Mouse (Mus musculus) kidney, embryonic 16.5 days (tissue): Measurements from ENCODE around the gene Mc1r. TPM values are rescaled to one million over a fixed set of nuclear protein-coding genes. Genes with fewer than 3 reads are reported as not detected.

Experiments
- ATAC-seq: fragments of 200-750 bp; cut with Nextera tagmentation; 2 replicates; pipeline ENCODE4 v1.8.0; 2017; ENCODE audit warnings: moderate TSS enrichment; ENCODE audit not compliant: low FRiP score, low TSS enrichment
- H3K27ac ChIP-seq: fragments of 300-500 bp; sonication (generic); 2 replicates; pipeline ENCODE4 v1.5.1; 2014; ENCODE audit warnings: low read length
- H3K27me3 ChIP-seq: fragments of 300-500 bp; sonication (generic); 2 replicates; pipeline ENCODE4 v1.6.1; 2014; ENCODE audit warnings: low read length, control low read depth, mixed read lengths; ENCODE audit not compliant: insufficient read depth
- H3K36me3 ChIP-seq: fragments of 300-500 bp; sonication (generic); 2 replicates; pipeline ENCODE4 v1.6.1; 2014; ENCODE audit warnings: low read length, control low read depth, mixed read lengths; ENCODE audit not compliant: insufficient read depth
- H3K4me1 ChIP-seq: fragments of 300-500 bp; sonication (generic); 2 replicates; pipeline ENCODE4 v1.6.1; 2014; ENCODE audit warnings: low read length, control low read depth, mixed read lengths; ENCODE audit not compliant: insufficient read depth
- H3K4me2 ChIP-seq: fragments of 300-500 bp; sonication (generic); replicated peaks from 2 replicates; pipeline ENCODE4 v1.6.1; 2014; ENCODE audit warnings: low read depth, low read length
- H3K4me3 ChIP-seq: fragments of 300-500 bp; sonication (generic); 2 replicates; pipeline ENCODE4 v1.5.1; 2014; ENCODE audit warnings: mild to moderate bottlenecking, low read length
- H3K9ac ChIP-seq: fragments of 300-500 bp; sonication (generic); replicated peaks from 2 replicates; pipeline ENCODE4 v1.6.1; 2014; ENCODE audit warnings: low read length
- H3K9me3 ChIP-seq: fragments of 300-500 bp; sonication (generic); 2 replicates; pipeline ENCODE4 v1.6.1; 2016; ENCODE audit warnings: low read length, control low read depth
- WGBS: fragments of 180-500 bp; shearing (Covaris S2); extraction: QIAGEN DNeasy Blood & Tissue Kit; methylation state at CpG from one replicate; pipeline ENCODE4 v1.1.7; 2014; 5-methylcytosine and 5-hydroxymethylcytosine counted together
- polyA plus RNA-seq: library from polyadenylated mRNA; unstranded; fragments of >200 nt; fragmentation: Nextera tagmentation; extraction: Ambion mirVana; gene quantifications from 2 replicates; pipeline ENCODE4 v1.2.1, GENCODE M21; 2015

Mc1r gene
- polyA plus RNA-seq: not detected in 2 replicates

GRCm38 (mm10) chr8:123406786-123407185 lies at the start of gene Mc1r:
Gene Mc1r (plus strand): TSS chr8:123407107.
- H3K36me3 ChIP-seq: peaks cover 12% of the 10 kb centered on the region
- H3K9me3 ChIP-seq: no peaks in the 10 kb centered on the region
- H3K4me2 ChIP-seq: no peak within 1 kb of the TSS
- H3K9ac ChIP-seq: no peak within 1 kb of the TSS
- 11% methylated on average over 4 of the region's 4 CpGs for WGBS
- ATAC-seq: no peak
- H3K27ac ChIP-seq: no peak within 1 kb of the TSS
- no peak within 1 kb of the TSS for H3K4me3 ChIP-seq
- peaks cover 31% of the 10 kb centered on the region for H3K27me3 ChIP-seq
- peaks cover 18% of the 10 kb centered on the region for H3K4me1 ChIP-seq

GRCm38 (mm10) chr8:123361082-123361739 lies 45.7 kb upstream of the Mc1r start:
- no peaks in the 10 kb centered on the region for H3K4me1 ChIP-seq
- no peak overlapping the region for H3K27ac ChIP-seq
- ATAC-seq: peak; percentile 42; the same call in 1 of the 2 replicates
- H3K9ac ChIP-seq: no peak overlapping the region
- H3K36me3 ChIP-seq: no peaks in the 10 kb centered on the region
- no peaks in the 10 kb centered on the region for H3K9me3 ChIP-seq
- H3K4me2 ChIP-seq: no peak overlapping the region
- 52% methylated on average over 12 of the region's 12 CpGs for WGBS
- no peak overlapping the region for H3K4me3 ChIP-seq
- no peaks in the 10 kb centered on the region for H3K27me3 ChIP-seq

GRCm38 (mm10) chr8:123373403-123374238 lies 33.3 kb upstream of the Mc1r start, which contains the start of gene Tcf25:
Gene Tcf25 (plus strand): TSS chr8:123373753.
- under 1% methylated on average over 71 of the region's 75 CpGs for WGBS

GRCm38 (mm10) chr8:123374239-123374578 lies 32.7 kb upstream of the Mc1r start:
- Histone ChIP-seq H3K4me3 (peak overlapping the region; percentile 95), H3K36me3 (0 out of 2 replicates have a peak, but pooled peaks cover 8% of the 10 kb centered on the region), H3K4me1 (peaks cover 10% of the 10 kb centered on the region), H3K27me3 (no peaks in the 10 kb centered on the region), H3K9ac (peak overlapping the region; percentile 96), H3K9me3 (no peaks in the 10 kb centered on the region), H3K4me2 (peak overlapping the region; percentile 86), H3K27ac (peak overlapping the region; percentile 99)
- 1% methylated on average over 20 of the region's 20 CpGs for WGBS
- ATAC-seq: peak; percentile 80

More at GRCm38 (mm10) chr8:123373403-123374238, 33.3 kb upstream of the Mc1r start, which contains the start of gene Tcf25:
- Histone ChIP-seq H3K27ac (peak within 1 kb of the TSS; percentile 99), H3K4me3 (peak within 1 kb of the TSS; percentile 95), H3K27me3 (no peaks in the 10 kb centered on the region), H3K4me1 (peaks cover 10% of the 10 kb centered on the region), H3K9me3 (no peaks in the 10 kb centered on the region), H3K36me3 (0 out of 2 replicates have a peak, but pooled peaks cover 8% of the 10 kb centered on the region), H3K4me2 (peak within 1 kb of the TSS; percentile 86), H3K9ac (peak within 1 kb of the TSS; percentile 96)
- peak; percentile 91 for ATAC-seq

GRCm38 (mm10) chr8:123375701-123376100 lies 31.2 kb upstream of the Mc1r start:
- 0 out of 2 replicates have a peak, but pooled peaks cover 8% of the 10 kb centered on the region for H3K36me3 ChIP-seq
- ATAC-seq: no peak
- no peak overlapping the region for H3K9ac ChIP-seq
- no peak overlapping the region for H3K27ac ChIP-seq
- H3K4me1 ChIP-seq: peaks cover 10% of the 10 kb centered on the region
- no peak overlapping the region for H3K4me3 ChIP-seq
- 85% methylated on average over 10 of the region's 10 CpGs for WGBS
- H3K4me2 ChIP-seq: no peak overlapping the region
- no peaks in the 10 kb centered on the region for H3K9me3 ChIP-seq
- no peaks in the 10 kb centered on the region for H3K27me3 ChIP-seq

GRCm38 (mm10) chr8:123376106-123376505 lies 30.8 kb upstream of the Mc1r start:
- H3K4me1 ChIP-seq: peaks cover 10% of the 10 kb centered on the region
- H3K4me2 ChIP-seq: no peak overlapping the region
- no peak for ATAC-seq
- 75% methylated on average over 8 of the region's 8 CpGs for WGBS
- H3K36me3 ChIP-seq: 0 out of 2 replicates have a peak, but pooled peaks cover 8% of the 10 kb centered on the region
- no peaks in the 10 kb centered on the region for H3K27me3 ChIP-seq
- H3K27ac ChIP-seq: no peak overlapping the region
- no peak overlapping the region for H3K4me3 ChIP-seq
- no peaks in the 10 kb centered on the region for H3K9me3 ChIP-seq
- no peak overlapping the region for H3K9ac ChIP-seq

- Histone ChIP-seq H3K9ac (no peak overlapping the region), H3K4me3 (no peak overlapping the region), H3K4me2 (no peak overlapping the region), H3K36me3 (peaks cover 45% of the 10 kb centered on the region), H3K4me1 (no peaks in the 10 kb centered on the region), H3K27me3 (no peaks in the 10 kb centered on the region), H3K27ac (no peak overlapping the region), H3K9me3 (no peaks in the 10 kb centered on the region)
- no peak for ATAC-seq
- 93% methylated on average over 4 of the region's 4 CpGs for WGBS
Measured at GRCm38 (mm10) chr8:123381711-123382110, 25.2 kb upstream of the Mc1r start.

- WGBS: 91% methylated on average over 8 of the region's 8 CpGs
- Histone ChIP-seq H3K27ac (no peak overlapping the region), H3K4me3 (no peak overlapping the region), H3K4me1 (no peaks in the 10 kb centered on the region), H3K9me3 (no peaks in the 10 kb centered on the region), H3K36me3 (peaks cover 46% of the 10 kb centered on the region), H3K4me2 (no peak overlapping the region), H3K27me3 (no peaks in the 10 kb centered on the region), H3K9ac (no peak overlapping the region)
- no peak for ATAC-seq
Measured at GRCm38 (mm10) chr8:123382516-123382915, 24.4 kb upstream of the Mc1r start.

- no peak overlapping the region for H3K4me3 ChIP-seq
- 70% methylated on average over 9 of the region's 9 CpGs for WGBS
- no peak overlapping the region for H3K4me2 ChIP-seq
- no peak for ATAC-seq
- H3K9me3 ChIP-seq: no peaks in the 10 kb centered on the region
- no peaks in the 10 kb centered on the region for H3K27me3 ChIP-seq
- no peak overlapping the region for H3K9ac ChIP-seq
- H3K27ac ChIP-seq: no peak overlapping the region
- H3K36me3 ChIP-seq: peaks cover 67% of the 10 kb centered on the region
- no peaks in the 10 kb centered on the region for H3K4me1 ChIP-seq
Measured at GRCm38 (mm10) chr8:123384883-123385540, 21.9 kb upstream of the Mc1r start.
